Mouse (Mus musculus): ENCODE results near the gene Slc9b1. TPM values are rescaled to one million over a fixed set of nuclear protein-coding genes. Genes with fewer than 3 reads are reported as not detected.

The Slc9b1 gene
- 0.19 and 0.50 TPM in 2 replicates for polyA plus RNA-seq (2016; fragmentation: Nextera tagmentation; extraction: Ambion mirVana)

DNA sequence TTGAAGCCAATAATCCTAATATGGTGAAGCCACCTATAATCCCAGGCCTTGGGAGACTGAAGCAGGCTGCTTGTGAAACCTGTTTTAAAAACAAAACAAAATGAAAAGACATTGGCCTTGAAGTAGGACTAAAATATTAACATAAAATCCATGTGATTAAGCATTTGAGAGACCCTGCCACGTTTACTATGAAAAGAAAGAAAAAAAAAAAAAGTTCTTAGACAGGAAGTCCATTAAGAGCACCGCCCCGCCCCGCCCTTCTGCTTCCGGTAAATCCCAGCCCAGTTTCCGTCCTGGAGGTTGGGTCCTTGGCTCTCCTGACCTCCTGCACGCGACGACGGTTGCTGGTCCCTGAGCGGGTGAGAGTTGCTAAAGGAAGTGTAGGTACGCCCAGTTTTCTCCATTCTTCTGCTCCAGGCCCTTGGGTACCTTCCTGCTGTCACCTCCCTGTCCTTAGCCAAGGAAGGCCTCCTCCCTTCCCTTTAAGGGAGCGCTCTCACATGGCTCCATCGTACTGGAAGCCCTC is at the start of gene Slc9b1:
TSS of gene Slc9b1 (plus strand) at position 291 of the 526 bp plus-strand sequence.
- Histone ChIP-seq H3K4me1 (no peaks in the 10 kb centered on the region), H3K4me3 (no peak within 1 kb of the TSS), H3K9ac (no peak within 1 kb of the TSS), H3K27ac (no peak within 1 kb of the TSS), H3K27me3 (no peaks in the 10 kb centered on the region), H3K9me3 (no peaks in the 10 kb centered on the region), H3K36me3 (no peaks in the 10 kb centered on the region), H3K4me2 (replicated peaks) (no peak within 1 kb of the TSS)
- no peak for ATAC-seq (ENCODE audit: insufficient number of reproducible peaks, insufficient read depth, low FRiP score, low TSS enrichment)
- WGBS: 76% methylated on average over 14 of the region's 14 CpGs

GRCm38 (mm10) chr3:135298560-135298959 is 49.3 kb upstream of the Slc9b1 start:
- H3K4me3 ChIP-seq: no peak overlapping the region
- H3K36me3 ChIP-seq: no peaks in the 10 kb centered on the region
- no peaks in the 10 kb centered on the region for H3K27me3 ChIP-seq
- no peak overlapping the region for H3K27ac ChIP-seq
- no peak overlapping the region for H3K9ac ChIP-seq
- no peak for ATAC-seq (ENCODE audit: insufficient number of reproducible peaks, insufficient read depth, low FRiP score, low TSS enrichment)
- WGBS: 88% methylated on average over 3 of the region's 3 CpGs
- no peaks in the 10 kb centered on the region for H3K9me3 ChIP-seq
- no peak overlapping the region for H3K4me2 ChIP-seq (replicated peaks)
- H3K4me1 ChIP-seq: no peaks in the 10 kb centered on the region

- H3K9me3 ChIP-seq: no peaks in the 10 kb centered on the region
- H3K4me3 ChIP-seq: no peak overlapping the region
- no peak overlapping the region for H3K27ac ChIP-seq
- WGBS: 79% methylated on average over 6 of the region's 6 CpGs
- no peaks in the 10 kb centered on the region for H3K4me1 ChIP-seq
- H3K9ac ChIP-seq: no peak overlapping the region
- no peaks in the 10 kb centered on the region for H3K36me3 ChIP-seq
- no peaks in the 10 kb centered on the region for H3K27me3 ChIP-seq
- ATAC-seq (ENCODE audit: insufficient number of reproducible peaks, insufficient read depth, low FRiP score, low TSS enrichment): no peak
- no peak overlapping the region for H3K4me2 ChIP-seq (replicated peaks)
Measured at GRCm38 (mm10) chr3:135300081-135300480, 47.7 kb upstream of the Slc9b1 start.

DNA sequence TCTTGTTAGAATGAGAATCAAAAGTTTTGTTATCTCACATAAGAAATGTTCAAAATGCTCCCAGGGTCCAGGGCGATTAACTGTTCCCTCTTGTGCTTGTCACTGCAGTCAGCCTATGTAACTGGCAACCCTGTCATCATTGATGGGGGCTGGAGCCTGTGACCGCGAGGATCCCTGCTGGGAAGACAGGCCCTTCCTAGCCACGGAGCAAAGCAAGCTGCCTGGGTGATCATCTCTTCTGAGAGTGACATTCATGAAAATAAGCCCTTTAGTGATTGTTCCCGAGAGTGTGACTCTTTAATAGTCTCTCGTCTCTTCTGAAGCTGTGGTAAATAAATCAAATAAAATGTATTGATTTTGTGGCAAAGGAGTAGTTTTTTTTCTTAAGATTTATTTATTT is 43.8 kb upstream of the Slc9b1 start:
- H3K36me3 ChIP-seq: no peaks in the 10 kb centered on the region

GRCm38 (mm10) chr3:135304566-135304965 is 43.3 kb upstream of the Slc9b1 start:
- no peaks in the 10 kb centered on the region for H3K27me3 ChIP-seq
- WGBS: 20% methylated on average over 9 of the region's 9 CpGs
- no peaks in the 10 kb centered on the region for H3K36me3 ChIP-seq
- no peak overlapping the region for H3K27ac ChIP-seq
- no peak overlapping the region for H3K4me2 ChIP-seq (replicated peaks)
- ATAC-seq (ENCODE audit: insufficient number of reproducible peaks, insufficient read depth, low FRiP score, low TSS enrichment): no peak
- H3K9me3 ChIP-seq: no peaks in the 10 kb centered on the region
- peaks cover 3% of the 10 kb centered on the region; the same call in 1 of the 2 replicates for H3K4me1 ChIP-seq
- no peak overlapping the region for H3K9ac ChIP-seq
- H3K4me3 ChIP-seq: no peak overlapping the region

More for the DNA sequence above, 43.8 kb upstream of the Slc9b1 start:
- Histone ChIP-seq H3K27me3 (no peaks in the 10 kb centered on the region), H3K9ac (no peak overlapping the region), H3K4me3 (no peak overlapping the region), H3K9me3 (no peaks in the 10 kb centered on the region), H3K4me1 (peaks cover 3% of the 10 kb centered on the region; the same call in 1 of the 2 replicates), H3K4me2 (replicated peaks) (no peak overlapping the region), H3K27ac (no peak overlapping the region)
- no peak for ATAC-seq (ENCODE audit: insufficient number of reproducible peaks, insufficient read depth, low FRiP score, low TSS enrichment)
- 29% methylated on average over 6 of the region's 6 CpGs for WGBS

- Histone ChIP-seq H3K27ac (no peak within 1 kb of the TSS), H3K4me1 (peaks cover 3% of the 10 kb centered on the region; the same call in 1 of the 2 replicates), H3K9ac (peak within 1 kb of the TSS; percentile 51), H3K27me3 (no peaks in the 10 kb centered on the region), H3K4me2 (replicated peaks) (peak within 1 kb of the TSS; percentile 78), H3K9me3 (no peaks in the 10 kb centered on the region), H3K36me3 (no peaks in the 10 kb centered on the region), H3K4me3 (peak within 1 kb of the TSS; percentile 33)
- peak; percentile 87 for ATAC-seq (ENCODE audit: insufficient number of reproducible peaks, insufficient read depth, low FRiP score, low TSS enrichment)
- 9% methylated on average over 23 of the region's 28 CpGs for WGBS
Measured at GRCm38 (mm10) chr3:135307411-135308259, 40.2 kb upstream of the Slc9b1 start, which contains the start of gene Slc9b2. Slc9b2 (plus strand) TSS chr3:135307700.

GRCm38 (mm10) chr3:135312916-135313491 is 34.8 kb upstream of the Slc9b1 start:
- Histone ChIP-seq H3K4me1 (peaks cover under 1% of the 10 kb centered on the region; the same call in 1 of the 2 replicates), H3K9ac (no peak overlapping the region), H3K36me3 (no peaks in the 10 kb centered on the region), H3K27me3 (no peaks in the 10 kb centered on the region), H3K27ac (no peak overlapping the region), H3K4me2 (replicated peaks) (no peak overlapping the region), H3K4me3 (no peak overlapping the region), H3K9me3 (no peaks in the 10 kb centered on the region)
- ATAC-seq (ENCODE audit: insufficient number of reproducible peaks, insufficient read depth, low FRiP score, low TSS enrichment): no peak
- WGBS: 13% methylated on average over 2 of the region's 2 CpGs

DNA sequence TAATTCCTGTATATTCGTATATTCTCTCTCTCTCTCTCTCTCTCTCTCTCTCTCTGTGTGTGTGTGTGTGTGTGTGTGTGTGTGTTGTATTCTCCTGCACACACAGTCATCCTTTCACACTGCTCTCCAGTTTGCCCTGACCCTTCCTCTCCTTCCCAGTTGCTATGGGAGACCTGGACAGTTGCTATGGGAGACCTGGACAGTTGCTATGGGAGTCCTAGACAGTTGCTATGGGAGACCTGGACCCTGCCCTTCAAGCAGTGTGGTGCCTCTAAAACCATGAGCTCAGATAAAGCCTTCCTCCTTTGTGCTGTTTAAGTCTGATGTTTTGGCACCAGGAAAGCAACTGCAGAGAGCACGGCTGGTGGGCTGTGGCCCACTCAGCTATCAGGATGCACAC is 34.1 kb upstream of the Slc9b1 start:
- no peak overlapping the region for H3K4me3 ChIP-seq
- no peaks in the 10 kb centered on the region for H3K9me3 ChIP-seq
- no peak; the same call in 1 of the 2 replicates for ATAC-seq (ENCODE audit: insufficient number of reproducible peaks, insufficient read depth, low FRiP score, low TSS enrichment)
- H3K27ac ChIP-seq: no peak overlapping the region
- no peaks in the 10 kb centered on the region for H3K4me1 ChIP-seq
- H3K27me3 ChIP-seq: no peaks in the 10 kb centered on the region
- 79% methylated on average over 2 of the region's 2 CpGs for WGBS
- H3K4me2 ChIP-seq (replicated peaks): no peak overlapping the region
- no peak overlapping the region for H3K9ac ChIP-seq
- no peaks in the 10 kb centered on the region for H3K36me3 ChIP-seq

DNA sequence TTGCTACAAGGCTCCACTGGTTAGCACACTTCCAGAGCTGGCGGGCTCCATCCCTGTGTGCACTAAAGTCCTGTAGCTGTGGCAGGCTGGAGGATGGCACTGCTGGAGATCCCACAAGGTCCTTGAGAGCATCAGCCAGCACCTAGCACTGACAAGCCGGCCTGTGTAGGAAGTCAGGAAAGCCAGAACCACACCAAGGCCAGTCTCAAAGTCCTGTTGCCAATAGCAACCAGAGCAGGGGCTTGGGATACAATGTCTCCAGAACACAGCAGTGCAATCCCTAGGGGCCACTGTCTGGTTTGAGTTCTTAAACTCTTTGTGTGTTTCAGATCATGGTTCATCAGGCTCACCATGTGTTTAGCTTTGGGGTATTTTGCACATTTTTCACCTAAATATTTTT is 33.0 kb upstream of the Slc9b1 start:
- Histone ChIP-seq H3K27me3 (no peaks in the 10 kb centered on the region), H3K9ac (no peak overlapping the region), H3K36me3 (no peaks in the 10 kb centered on the region), H3K4me1 (no peaks in the 10 kb centered on the region), H3K4me3 (no peak overlapping the region), H3K9me3 (no peaks in the 10 kb centered on the region), H3K4me2 (replicated peaks) (no peak overlapping the region), H3K27ac (no peak overlapping the region)
- 48% methylated on average over 2 of the region's 2 CpGs for WGBS
- 0 out of 2 replicates have a peak, but pooled peaks have one; percentile 22 for ATAC-seq (ENCODE audit: insufficient number of reproducible peaks, insufficient read depth, low FRiP score, low TSS enrichment)

DNA sequence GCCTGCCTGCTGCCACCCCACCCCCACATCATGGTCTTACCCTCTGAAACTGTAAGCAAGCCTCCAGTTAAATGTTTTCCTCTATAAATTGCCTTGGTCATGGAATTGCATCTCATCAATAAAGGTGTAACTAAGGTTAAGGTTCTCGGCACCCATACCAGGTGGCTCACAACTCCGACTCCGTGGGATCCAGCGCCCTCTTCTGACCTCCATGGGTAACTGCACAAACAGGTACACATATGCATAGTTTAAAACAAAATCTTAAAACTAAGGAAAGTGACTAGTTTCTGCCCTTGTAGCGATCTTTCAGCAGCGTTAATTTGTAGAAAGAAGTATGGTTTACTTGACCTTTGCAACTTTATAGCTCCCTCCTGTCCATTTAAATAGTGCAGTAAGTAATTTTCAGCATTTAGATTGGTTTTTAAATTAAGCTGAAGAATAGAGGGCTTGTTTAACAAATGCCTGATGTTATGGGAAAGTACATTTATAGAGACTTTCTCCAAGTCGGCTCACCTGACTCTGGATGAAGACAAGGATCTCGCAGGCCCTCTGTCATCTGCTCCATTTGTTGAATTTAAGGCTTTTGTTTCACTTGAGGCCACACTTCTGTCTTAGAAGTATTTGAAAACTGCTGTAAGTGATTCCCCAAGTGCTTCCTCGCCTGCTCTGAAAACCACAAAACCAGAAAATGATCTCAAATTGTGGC is 32.0 kb upstream of the Slc9b1 start:
- Histone ChIP-seq H3K36me3 (no peaks in the 10 kb centered on the region), H3K9me3 (no peaks in the 10 kb centered on the region), H3K27ac (no peak overlapping the region), H3K4me3 (no peak overlapping the region), H3K4me1 (no peaks in the 10 kb centered on the region), H3K27me3 (no peaks in the 10 kb centered on the region), H3K9ac (no peak overlapping the region), H3K4me2 (replicated peaks) (no peak overlapping the region)
- 86% methylated on average over 9 of the region's 9 CpGs for WGBS
- ATAC-seq (ENCODE audit: insufficient number of reproducible peaks, insufficient read depth, low FRiP score, low TSS enrichment): no peak

DNA sequence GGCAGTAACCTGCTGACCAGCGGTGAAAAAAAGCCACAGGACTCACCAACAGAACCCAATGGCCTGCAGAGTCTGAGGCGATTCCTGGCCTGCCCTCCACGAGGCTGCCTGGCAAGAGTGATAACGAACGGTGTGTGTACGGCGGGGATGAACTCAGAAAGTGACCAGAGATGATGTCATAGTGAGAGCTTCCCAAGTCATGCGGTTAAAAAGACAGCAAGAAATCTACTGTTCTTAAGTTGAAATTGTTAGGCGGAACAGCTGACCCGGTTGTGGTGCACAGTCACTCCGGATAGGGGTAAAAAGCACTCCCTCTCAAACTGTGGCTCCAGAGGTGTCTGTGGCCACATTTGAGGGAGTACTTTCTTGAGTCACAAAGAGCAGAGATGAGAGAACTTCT is 29.5 kb upstream of the Slc9b1 start:
- Histone ChIP-seq H3K4me3 (no peak overlapping the region), H3K27me3 (no peaks in the 10 kb centered on the region), H3K9me3 (no peaks in the 10 kb centered on the region), H3K27ac (no peak overlapping the region), H3K4me2 (replicated peaks) (no peak overlapping the region), H3K9ac (no peak overlapping the region), H3K36me3 (no peaks in the 10 kb centered on the region), H3K4me1 (no peaks in the 10 kb centered on the region)
- ATAC-seq (ENCODE audit: insufficient number of reproducible peaks, insufficient read depth, low FRiP score, low TSS enrichment): no peak
- WGBS: 84% methylated on average over 11 of the region's 11 CpGs

Measured in embryonic facial prominence, embryonic 12.5 days (tissue).